Mouse (Mus musculus): Measurements from ENCODE around the gene Cpeb3. TPM values are rescaled to one million over a fixed set of nuclear protein-coding genes. Genes with fewer than 3 reads are reported as not detected.

Gene Cpeb3
- polyA plus RNA-seq, 1 experiment = 0.57 TPM

- H3K79me3 ChIP-seq (ENCODE audit: low read depth) = no peaks in the 10 kb centered on the region
- no peak overlapping the region for H3K4me3 ChIP-seq (ENCODE audit: insufficient read depth, poor library complexity, severe bottlenecking)
- TF ChIP-seq MYOD1 (IDR thresholded peaks at IDR 0.05; ENCODE audit: control insufficient read depth, insufficient read length, low read depth) (no peak), MYOG (IDR thresholded peaks at IDR 0.05; ENCODE audit: control insufficient read depth, extremely low read depth, insufficient read length) (no peak), CTCF (IDR thresholded peaks at IDR 0.05; ENCODE audit: control insufficient read depth, insufficient read depth, insufficient read length) (no peak), FOSL1 (IDR thresholded peaks at IDR 0.05; ENCODE audit: insufficient read depth, low read length, poor library complexity, severe bottlenecking) (no peak), MAX (IDR thresholded peaks at IDR 0.05) (no peak), CEBPB (IDR thresholded peaks at IDR 0.05; ENCODE audit: low read depth) (no peak), USF1 (IDR thresholded peaks at IDR 0.05; ENCODE audit: low read depth) (no peak)
- no peaks in the 10 kb centered on the region for H3K36me3 ChIP-seq (ENCODE audit: control insufficient read depth, insufficient read depth)
- no peak overlapping the region for H3ac ChIP-seq (ENCODE audit: control insufficient read depth, insufficient read length, low read depth)
- H3K79me2 ChIP-seq (ENCODE audit: control insufficient read depth, insufficient read depth) = no peaks in the 10 kb centered on the region
- H3K27me3 ChIP-seq (ENCODE audit: control insufficient read depth, insufficient read depth, insufficient read length) = no peaks in the 10 kb centered on the region
Measured at GRCm38 (mm10) chr19:37069243-37069642, 139.2 kb downstream of the Cpeb3 start.

GRCm38 (mm10) chr19:37060078-37060477, 148.3 kb downstream of the Cpeb3 start:
- TF ChIP-seq MYOG (IDR thresholded peaks at IDR 0.05; ENCODE audit: control insufficient read depth, extremely low read depth, insufficient read length) (no peak), CEBPB (IDR thresholded peaks at IDR 0.05; ENCODE audit: low read depth) (no peak), FOSL1 (IDR thresholded peaks at IDR 0.05; ENCODE audit: insufficient read depth, low read length, poor library complexity, severe bottlenecking) (no peak), CTCF (IDR thresholded peaks at IDR 0.05; ENCODE audit: control insufficient read depth, insufficient read depth, insufficient read length) (no peak), USF1 (IDR thresholded peaks at IDR 0.05; ENCODE audit: low read depth) (no peak), MYOD1 (IDR thresholded peaks at IDR 0.05; ENCODE audit: control insufficient read depth, insufficient read length, low read depth) (no peak), MAX (IDR thresholded peaks at IDR 0.05) (no peak)

GRCm38 (mm10) chr19:37059623-37060022, 148.8 kb downstream of the Cpeb3 start:
- H3K27me3 ChIP-seq (ENCODE audit: control insufficient read depth, insufficient read depth, insufficient read length) = no peaks in the 10 kb centered on the region
- no peaks in the 10 kb centered on the region for H3K36me3 ChIP-seq (ENCODE audit: control insufficient read depth, insufficient read depth)
- no peaks in the 10 kb centered on the region for H3K79me2 ChIP-seq (ENCODE audit: control insufficient read depth, insufficient read depth)
- no peak overlapping the region for H3K4me3 ChIP-seq (ENCODE audit: insufficient read depth, poor library complexity, severe bottlenecking)
- H3K79me3 ChIP-seq (ENCODE audit: low read depth) = no peaks in the 10 kb centered on the region
- no peak overlapping the region for H3ac ChIP-seq (ENCODE audit: control insufficient read depth, insufficient read length, low read depth)
- no peak for TF ChIP-seq USF1 (IDR thresholded peaks at IDR 0.05; ENCODE audit: low read depth)
- TF ChIP-seq CEBPB (IDR thresholded peaks at IDR 0.05; ENCODE audit: low read depth) = no peak
- TF ChIP-seq FOSL1 (IDR thresholded peaks at IDR 0.05; ENCODE audit: insufficient read depth, low read length, poor library complexity, severe bottlenecking) = no peak
- TF ChIP-seq MAX (IDR thresholded peaks at IDR 0.05) = peak; percentile 39
- peak; percentile 26 for TF ChIP-seq MYOD1 (IDR thresholded peaks at IDR 0.05; ENCODE audit: control insufficient read depth, insufficient read length, low read depth)

More at GRCm38 (mm10) chr19:37060078-37060477, 148.3 kb downstream of the Cpeb3 start:
- no peak overlapping the region for H3ac ChIP-seq (ENCODE audit: control insufficient read depth, insufficient read length, low read depth)
- no peaks in the 10 kb centered on the region for H3K36me3 ChIP-seq (ENCODE audit: control insufficient read depth, insufficient read depth)
- no peaks in the 10 kb centered on the region for H3K27me3 ChIP-seq (ENCODE audit: control insufficient read depth, insufficient read depth, insufficient read length)
- no peak overlapping the region for H3K4me3 ChIP-seq (ENCODE audit: insufficient read depth, poor library complexity, severe bottlenecking)
- H3K79me2 ChIP-seq (ENCODE audit: control insufficient read depth, insufficient read depth) = no peaks in the 10 kb centered on the region
- H3K79me3 ChIP-seq (ENCODE audit: low read depth) = no peaks in the 10 kb centered on the region

- no peaks in the 10 kb centered on the region for H3K79me2 ChIP-seq (ENCODE audit: control insufficient read depth, insufficient read depth)
- TF ChIP-seq MYOD1 (IDR thresholded peaks at IDR 0.05; ENCODE audit: control insufficient read depth, insufficient read length, low read depth) = no peak
- TF ChIP-seq CTCF (IDR thresholded peaks at IDR 0.05; ENCODE audit: control insufficient read depth, insufficient read depth, insufficient read length) = no peak
- TF ChIP-seq FOSL1 (IDR thresholded peaks at IDR 0.05; ENCODE audit: insufficient read depth, low read length, poor library complexity, severe bottlenecking) = no peak
- TF ChIP-seq MAX (IDR thresholded peaks at IDR 0.05) = no peak
- no peak for TF ChIP-seq MYOG (IDR thresholded peaks at IDR 0.05; ENCODE audit: control insufficient read depth, extremely low read depth, insufficient read length)
- TF ChIP-seq USF1 (IDR thresholded peaks at IDR 0.05; ENCODE audit: low read depth) = no peak
- TF ChIP-seq CEBPB (IDR thresholded peaks at IDR 0.05; ENCODE audit: low read depth) = no peak
- H3ac ChIP-seq (ENCODE audit: control insufficient read depth, insufficient read length, low read depth) = no peak overlapping the region
- no peak overlapping the region for H3K4me3 ChIP-seq (ENCODE audit: insufficient read depth, poor library complexity, severe bottlenecking)
- no peaks in the 10 kb centered on the region for H3K27me3 ChIP-seq (ENCODE audit: control insufficient read depth, insufficient read depth, insufficient read length)
- no peaks in the 10 kb centered on the region for H3K36me3 ChIP-seq (ENCODE audit: control insufficient read depth, insufficient read depth)
- no peaks in the 10 kb centered on the region for H3K79me3 ChIP-seq (ENCODE audit: low read depth)
Measured at GRCm38 (mm10) chr19:37057161-37057905, 151.1 kb downstream of the Cpeb3 start.

GRCm38 (mm10) chr19:37055976-37056556, 152.3 kb downstream of the Cpeb3 start:
- Histone ChIP-seq H3ac (ENCODE audit: control insufficient read depth, insufficient read length, low read depth) (no peak overlapping the region), H3K79me2 (ENCODE audit: control insufficient read depth, insufficient read depth) (no peaks in the 10 kb centered on the region), H3K4me3 (ENCODE audit: insufficient read depth, poor library complexity, severe bottlenecking) (no peak overlapping the region), H3K79me3 (ENCODE audit: low read depth) (no peaks in the 10 kb centered on the region), H3K27me3 (ENCODE audit: control insufficient read depth, insufficient read depth, insufficient read length) (no peaks in the 10 kb centered on the region), H3K36me3 (ENCODE audit: control insufficient read depth, insufficient read depth) (no peaks in the 10 kb centered on the region)
- no peak for TF ChIP-seq MYOG (IDR thresholded peaks at IDR 0.05; ENCODE audit: control insufficient read depth, extremely low read depth, insufficient read length)
- no peak for TF ChIP-seq MAX (IDR thresholded peaks at IDR 0.05)
- TF ChIP-seq CEBPB (IDR thresholded peaks at IDR 0.05; ENCODE audit: low read depth) = no peak
- TF ChIP-seq MYOD1 (IDR thresholded peaks at IDR 0.05; ENCODE audit: control insufficient read depth, insufficient read length, low read depth) = no peak
- no peak for TF ChIP-seq FOSL1 (IDR thresholded peaks at IDR 0.05; ENCODE audit: insufficient read depth, low read length, poor library complexity, severe bottlenecking)
- TF ChIP-seq USF1 (IDR thresholded peaks at IDR 0.05; ENCODE audit: low read depth) = no peak
- no peak for TF ChIP-seq CTCF (IDR thresholded peaks at IDR 0.05; ENCODE audit: control insufficient read depth, insufficient read depth, insufficient read length)
